Mouse (Mus musculus) testis, adult 2 months (tissue): Measurements from ENCODE around the gene Tigd4. TPM values are rescaled to one million over a fixed set of nuclear protein-coding genes. Genes with fewer than 3 reads are reported as not detected.
"Not testable (repeated sequence)": the region's sequence is repeated elsewhere in the genome, so short reads cannot be mapped to it uniquely, and the experiment has no call there.

Experiments used
- H3K27ac ChIP-seq: fragments of 200-500 bp; 2 replicates; pipeline ENCODE4 v1.5.1; 2012; ENCODE audit warnings: low read depth, low read length; ENCODE audit not compliant: control insufficient read depth, insufficient read depth
- H3K27me3 ChIP-seq: fragments of 200-500 bp; 2 replicates; pipeline ENCODE4 v1.6.1; 2012; ENCODE audit warnings: mild to moderate bottlenecking, low read length, moderate library complexity; ENCODE audit not compliant: control insufficient read depth, insufficient read depth
- H3K36me3 ChIP-seq: fragments of 200-500 bp; 2 replicates; pipeline ENCODE4 v1.6.1; 2012; ENCODE audit warnings: mild to moderate bottlenecking, low read length; ENCODE audit not compliant: control insufficient read depth, insufficient read depth
- H3K4me1 ChIP-seq: fragments of 200-500 bp; 2 replicates; pipeline ENCODE4 v1.6.1; 2012; ENCODE audit warnings: low read length; ENCODE audit not compliant: control insufficient read depth, insufficient read depth
- H3K4me3 ChIP-seq: fragments of 200-500 bp; 2 replicates; pipeline ENCODE4 v1.5.1; 2012; ENCODE audit warnings: low read depth, mild to moderate bottlenecking, low read length, moderate library complexity, mixed read lengths; ENCODE audit not compliant: control insufficient read depth
- CTCF ChIP-seq: fragments of 200-500 bp; IDR thresholded peaks from 2 replicates; pipeline ENCODE4 v1.5.1; 2012; ENCODE audit warnings: low read depth, mild to moderate bottlenecking, inconsistent platforms, low read length, moderate library complexity; ENCODE audit not compliant: control insufficient read depth, insufficient read depth, insufficient replicate concordance
- POLR2A ChIP-seq: fragments of 200-500 bp; IDR thresholded peaks from 2 replicates; pipeline ENCODE4 v1.6.1; 2012; ENCODE audit warnings: low read depth, mild to moderate bottlenecking, inconsistent platforms, low read length, moderate library complexity; ENCODE audit not compliant: control insufficient read depth
- polyA plus RNA-seq: library from polyadenylated mRNA; depleted of rRNA; stranded (reverse); fragments of >200 nt; gene quantifications from 2 replicates; pipeline ENCODE4 v1.2.3, GENCODE M21; 2012; rRNA removed

Tigd4 gene
- 0.02 and 0.04 TPM in 2 replicates for polyA plus RNA-seq

- TF ChIP-seq CTCF = no peak
- no peak for TF ChIP-seq POLR2A
- Histone ChIP-seq H3K36me3 (no peaks in the 10 kb centered on the region), H3K27me3 (no peaks in the 10 kb centered on the region), H3K27ac (no peak within 1 kb of the TSS), H3K4me1 (no peaks in the 10 kb centered on the region; the same call in 1 of the 2 replicates), H3K4me3 (peak within 1 kb of the TSS; percentile 10)
Measured at GRCm38 (mm10) chr3:84593274-84593673, at the start of gene Tigd4. Gene Tigd4, plus strand, starts transcription at chr3:84593574.

DNA sequence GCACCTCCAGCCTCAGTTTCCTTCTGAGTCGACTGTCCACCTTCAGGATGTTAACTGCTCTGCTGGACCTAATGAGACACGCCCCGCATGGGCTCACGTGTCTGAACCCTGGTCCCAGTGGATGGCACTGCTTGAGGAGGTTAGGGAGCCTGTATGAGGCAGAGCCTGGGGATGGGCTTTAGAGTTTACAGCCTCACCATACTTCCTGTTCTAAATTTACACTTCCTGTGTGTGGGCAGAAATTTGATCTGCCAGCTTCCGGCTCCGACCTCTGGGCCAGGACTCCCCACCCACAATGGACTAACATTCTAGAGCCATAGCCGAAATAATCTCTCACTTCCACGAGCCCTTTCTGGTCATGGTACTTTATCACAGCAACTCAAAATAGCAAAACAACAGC, 46.2 kb upstream of the Tigd4 start:
- Histone ChIP-seq H3K4me1 (no peaks in the 10 kb centered on the region), H3K4me3 (no peak overlapping the region), H3K36me3 (no peaks in the 10 kb centered on the region), H3K27me3 (no peaks in the 10 kb centered on the region), H3K27ac (no peak overlapping the region)
- TF ChIP-seq CTCF = no peak

GRCm38 (mm10) chr3:84555780-84556179, 37.6 kb upstream of the Tigd4 start:
- H3K36me3 ChIP-seq = no peaks in the 10 kb centered on the region
- TF ChIP-seq CTCF = no peak
- TF ChIP-seq POLR2A = no peak
- H3K4me1 ChIP-seq = no peaks in the 10 kb centered on the region
- no peaks in the 10 kb centered on the region for H3K27me3 ChIP-seq
- H3K27ac ChIP-seq = no peak overlapping the region
- no peak overlapping the region for H3K4me3 ChIP-seq

DNA sequence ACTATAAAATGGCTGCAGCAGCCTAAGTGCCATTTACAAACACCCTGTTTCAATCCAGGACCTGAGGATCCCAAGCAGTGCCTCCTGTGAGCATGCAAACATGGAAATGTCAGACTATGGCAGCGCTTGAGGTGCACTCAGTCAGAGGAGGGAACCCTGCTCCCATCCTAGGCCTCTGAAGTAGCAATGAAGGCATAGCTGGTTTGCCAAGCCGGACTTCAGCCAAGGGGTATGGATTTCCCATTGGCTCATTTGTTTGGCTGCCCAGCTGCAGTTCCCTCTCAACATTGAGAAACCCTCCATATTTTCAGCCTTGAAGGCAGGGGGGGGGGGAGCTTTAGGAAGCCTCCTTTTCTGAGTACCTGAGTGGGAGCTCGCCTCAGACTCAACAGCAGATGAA, 35.1 kb upstream of the Tigd4 start:
- no peaks in the 10 kb centered on the region for H3K4me1 ChIP-seq
- no peak for TF ChIP-seq CTCF
- H3K4me3 ChIP-seq = no peak overlapping the region
- H3K27me3 ChIP-seq = no peaks in the 10 kb centered on the region
- no peaks in the 10 kb centered on the region for H3K36me3 ChIP-seq
- H3K27ac ChIP-seq = no peak overlapping the region

GRCm38 (mm10) chr3:84562911-84563310, 30.5 kb upstream of the Tigd4 start:
- H3K4me3 ChIP-seq, H3K27me3 ChIP-seq, H3K4me1 ChIP-seq, H3K36me3 ChIP-seq, H3K27ac ChIP-seq: not testable (repeated sequence)

DNA sequence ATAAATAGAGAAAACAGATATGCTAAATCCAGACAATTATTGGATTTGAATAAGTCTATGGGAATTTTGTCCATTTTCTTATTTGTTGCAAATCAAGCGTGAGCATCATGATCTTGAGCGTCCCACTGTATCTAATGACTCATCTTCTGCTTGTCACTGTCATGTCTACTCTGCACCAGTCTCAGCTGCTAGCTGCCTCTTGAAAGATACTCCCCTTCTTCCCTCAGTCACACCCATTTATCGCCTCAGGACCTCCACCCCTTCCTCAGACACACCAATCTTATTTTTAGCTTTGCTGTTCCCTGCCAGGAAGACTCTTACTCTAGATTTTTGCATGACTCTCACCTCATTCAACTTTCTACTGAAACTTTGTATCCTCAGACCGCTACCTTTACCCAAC, 30.0 kb upstream of the Tigd4 start:
- Histone ChIP-seq H3K4me1 (no peaks in the 10 kb centered on the region), H3K4me3 (no peak overlapping the region), H3K36me3 (no peaks in the 10 kb centered on the region), H3K27me3 (no peaks in the 10 kb centered on the region), H3K27ac (no peak overlapping the region)
- no peak for TF ChIP-seq CTCF
- TF ChIP-seq POLR2A = no peak

- H3K4me3 ChIP-seq = no peak overlapping the region
- no peak overlapping the region for H3K27ac ChIP-seq
- TF ChIP-seq POLR2A (no peak), CTCF (no peak)
- no peaks in the 10 kb centered on the region for H3K36me3 ChIP-seq
- no peaks in the 10 kb centered on the region for H3K27me3 ChIP-seq
- peaks cover 2% of the 10 kb centered on the region; the same call in 1 of the 2 replicates for H3K4me1 ChIP-seq
Measured at GRCm38 (mm10) chr3:84568540-84568939, 24.8 kb upstream of the Tigd4 start.

GRCm38 (mm10) chr3:84569587-84569986, 23.8 kb upstream of the Tigd4 start:
- Histone ChIP-seq H3K36me3 (no peaks in the 10 kb centered on the region), H3K27ac (no peak overlapping the region), H3K4me1 (peaks cover 2% of the 10 kb centered on the region; the same call in 1 of the 2 replicates), H3K27me3 (no peaks in the 10 kb centered on the region), H3K4me3 (no peak overlapping the region)
- no peak for TF ChIP-seq POLR2A
- TF ChIP-seq CTCF = no peak
